Mouse (Mus musculus): ENCODE measurements around the gene Vmn2r19. TPM values are rescaled to one million over a fixed set of nuclear protein-coding genes. Genes with fewer than 3 reads are reported as not detected.

The Vmn2r19 gene
- total and polyA plus RNA-seq, 3 experiments: not detected

GRCm38 (mm10) chr6:123288931-123289330, 19.2 kb upstream of the Vmn2r19 start:
- H3K79me2 ChIP-seq (ENCODE audit: control insufficient read depth, insufficient read depth, low read length, poor library complexity): no peaks in the 10 kb centered on the region
- TF ChIP-seq USF2 (IDR thresholded peaks at IDR 0.05; ENCODE audit: borderline replicate concordance in 1 of 2, insufficient read depth in 1 of 2, low read depth in 1 of 2, low read length in 2 of 2) (no peak), ETS1 (IDR thresholded peaks at IDR 0.05; ENCODE audit: low read depth, low read length) (peak; percentile 78), KAT2A (conservative IDR thresholded peaks at IDR 0.05; ENCODE audit: low read depth, low read length) (no peak), UBTF (IDR thresholded peaks at IDR 0.05; ENCODE audit: borderline replicate concordance, insufficient read depth, low read depth, low read length) (no peak), MYB (IDR thresholded peaks at IDR 0.05; ENCODE audit: low read depth, low read length) (0 out of 2 replicates have a peak, but pooled peaks have one; percentile 57), SIN3A (IDR thresholded peaks at IDR 0.05; ENCODE audit: low read length) (0 out of 2 replicates have a peak, but pooled peaks have one; percentile 22), GATA1 (IDR thresholded peaks at IDR 0.05; ENCODE audit: low read depth, low read length) (peak; percentile 83), CHD1 (IDR thresholded peaks at IDR 0.05; ENCODE audit: low read depth, low read length) (no peak), MYC (IDR thresholded peaks at IDR 0.05; ENCODE audit: low read depth, low read length) (0 out of 2 replicates have a peak, but pooled peaks have one; percentile 24), TCF12 (IDR thresholded peaks at IDR 0.05; ENCODE audit: low read depth, low read length) (peak; percentile 93), MEF2A (IDR thresholded peaks at IDR 0.05; ENCODE audit: extremely low read depth, insufficient replicate concordance, low read depth, low read length, poor library complexity, severe bottlenecking) (0 out of 2 replicates have a peak, but pooled peaks have one; percentile 15), ZNF384 (IDR thresholded peaks at IDR 0.05; ENCODE audit: low read depth, low read length) (0 out of 2 replicates have a peak, but pooled peaks have one; percentile 43), ZKSCAN1 (IDR thresholded peaks at IDR 0.05; ENCODE audit: low read depth, low read length) (no peak), BHLHE40 (IDR thresholded peaks at IDR 0.05; ENCODE audit: borderline replicate concordance, low read depth, low read length) (peak; percentile 31; the same call in 1 of the 2 replicates), TAL1 (IDR thresholded peaks at IDR 0.05; ENCODE audit: low read length) (peak; percentile 91), MXI1 (IDR thresholded peaks at IDR 0.05; ENCODE audit: low read depth, low read length) (peak; percentile 31; the same call in 1 of the 2 replicates), EP300 (IDR thresholded peaks at IDR 0.05; ENCODE audit: low read depth in 1 of 2, low read length in 2 of 2) (peak; percentile 87 to 95), RCOR1 (IDR thresholded peaks at IDR 0.05; ENCODE audit: low read depth, low read length) (peak; percentile 96)
- no peaks in the 10 kb centered on the region for H3K27me3 ChIP-seq (ENCODE audit: control insufficient read depth in 1 of 2, insufficient read depth in 2 of 2, low read length in 2 of 2)
- peaks cover 16 to 17% of the 10 kb centered on the region in 2 experiments for H3K4me1 ChIP-seq (ENCODE audit: control insufficient read depth in 1 of 2, insufficient read depth in 2 of 2, low read length in 2 of 2)
- H3K9me3 ChIP-seq (replicated peaks; ENCODE audit: insufficient read depth, low read length): no peaks in the 10 kb centered on the region
- peak; percentile 81 for DNase-seq (ENCODE audit: low read depth, low spot score)
- peak overlapping the region; percentile 16 to 28 for H3K4me3 ChIP-seq (ENCODE audit: control insufficient read depth in 1 of 2, insufficient read depth in 1 of 2, low read depth in 2 of 2, low read length in 2 of 2)
- peak overlapping the region; percentile 11; the same call in 1 of the 2 replicates for H3K9ac ChIP-seq (ENCODE audit: control insufficient read depth, low read depth, low read length, poor library complexity, severe bottlenecking)
- peak overlapping the region; percentile 30; the same call in 1 of the 2 replicates for H3K27ac ChIP-seq (ENCODE audit: control insufficient read depth, low read depth, low read length)
- peaks cover 0 to 22% of the 10 kb centered on the region in 2 experiments; a peak in 2 of 4 replicates for H3K36me3 ChIP-seq (ENCODE audit: control insufficient read depth in 1 of 2, insufficient read depth in 2 of 2, low read length in 2 of 2)

GRCm38 (mm10) chr6:123289753-123290152, 18.4 kb upstream of the Vmn2r19 start, which contains the start of gene Clec4e:
TSS of gene Clec4e (minus strand) at chr6:123289870.
- peak within 1 kb of the TSS; percentile 31; the same call in 1 of the 2 replicates for H3K27ac ChIP-seq (ENCODE audit: control insufficient read depth, low read depth, low read length)
- H3K27me3 ChIP-seq (ENCODE audit: control insufficient read depth in 1 of 2, insufficient read depth in 2 of 2, low read length in 2 of 2): no peaks in the 10 kb centered on the region
- TF ChIP-seq GATA1 (IDR thresholded peaks at IDR 0.05; ENCODE audit: low read depth, low read length) (no peak), TAL1 (IDR thresholded peaks at IDR 0.05; ENCODE audit: low read length) (no peak), SIN3A (IDR thresholded peaks at IDR 0.05; ENCODE audit: low read length) (0 out of 2 replicates have a peak, but pooled peaks have one; percentile 8), MAZ (IDR thresholded peaks at IDR 0.05; ENCODE audit: low read depth, low read length) (no peak), CTCF (IDR thresholded peaks at IDR 0.05 in 2 of 3, conservative IDR thresholded peaks at IDR 0.05 in 1 of 3; ENCODE audit: control insufficient read depth in 1 of 3, insufficient read depth in 1 of 3, low read depth in 2 of 3, low read length in 3 of 3, poor library complexity in 1 of 3, severe bottlenecking in 1 of 3) (no peak)
- no peaks in the 10 kb centered on the region for H3K79me2 ChIP-seq (ENCODE audit: control insufficient read depth, insufficient read depth, low read length, poor library complexity)
- peak within 1 kb of the TSS; percentile 16 to 28 for H3K4me3 ChIP-seq (ENCODE audit: control insufficient read depth in 1 of 2, insufficient read depth in 1 of 2, low read depth in 2 of 2, low read length in 2 of 2)
- H3K36me3 ChIP-seq (ENCODE audit: control insufficient read depth in 1 of 2, insufficient read depth in 2 of 2, low read length in 2 of 2): peaks cover 0 to 26% of the 10 kb centered on the region in 2 experiments; a peak in 2 of 4 replicates
- H3K9ac ChIP-seq (ENCODE audit: control insufficient read depth, low read depth, low read length, poor library complexity, severe bottlenecking): peak within 1 kb of the TSS; percentile 11; the same call in 1 of the 2 replicates
- DNase-seq (ENCODE audit: low read depth, low spot score): peak; percentile 51
- peaks cover 16 to 21% of the 10 kb centered on the region in 2 experiments for H3K4me1 ChIP-seq (ENCODE audit: control insufficient read depth in 1 of 2, insufficient read depth in 2 of 2, low read length in 2 of 2)
- H3K9me3 ChIP-seq (replicated peaks; ENCODE audit: insufficient read depth, low read length): no peaks in the 10 kb centered on the region
